Mouse (Mus musculus) small intestine, adult 2 months (tissue): Measurements from ENCODE around the gene Rngtt.

Experiments used
- CTCF ChIP-seq: fragments of 200-500 bp; IDR thresholded peaks from 2 replicates; pipeline ENCODE4 v1.5.1; 2012; ENCODE audit warnings: low read depth, mild to moderate bottlenecking, control low read depth, inconsistent platforms, low read length, moderate library complexity, mixed read lengths; ENCODE audit not compliant: insufficient replicate concordance, insufficient read length; ENCODE audit errors: extremely low read depth
- POLR2A ChIP-seq: fragments of 200-500 bp; IDR thresholded peaks from 2 replicates; pipeline ENCODE4 v1.6.1; 2012; ENCODE audit warnings: low read depth, mild to moderate bottlenecking, control low read depth, inconsistent platforms, low read length, moderate library complexity

GRCm38 (mm10) chr4:33310840-33311437 lies 828 bp downstream of the Rngtt start:
- no peak for TF ChIP-seq POLR2A
- no peak for TF ChIP-seq CTCF
